Mouse (Mus musculus) urinary bladder, postnatal 25 days (tissue): Measurements from ENCODE around the gene Rtl6.
A peak's percentile ranks its signal among the peaks of the same experiment; 100 is the strongest.

Source experiments
- DNase-seq: peaks from one replicate; pipeline ENCODE4 v3.0.0; 2022; ENCODE audit warnings: low spot score

Rtl6 gene

GRCm38 (mm10) chr15:84557189-84557921, at the start of gene Rtl6:
TSS of gene Rtl6 (minus strand) at chr15:84557823.
- DNase-seq, result peak; percentile 81

DNA sequence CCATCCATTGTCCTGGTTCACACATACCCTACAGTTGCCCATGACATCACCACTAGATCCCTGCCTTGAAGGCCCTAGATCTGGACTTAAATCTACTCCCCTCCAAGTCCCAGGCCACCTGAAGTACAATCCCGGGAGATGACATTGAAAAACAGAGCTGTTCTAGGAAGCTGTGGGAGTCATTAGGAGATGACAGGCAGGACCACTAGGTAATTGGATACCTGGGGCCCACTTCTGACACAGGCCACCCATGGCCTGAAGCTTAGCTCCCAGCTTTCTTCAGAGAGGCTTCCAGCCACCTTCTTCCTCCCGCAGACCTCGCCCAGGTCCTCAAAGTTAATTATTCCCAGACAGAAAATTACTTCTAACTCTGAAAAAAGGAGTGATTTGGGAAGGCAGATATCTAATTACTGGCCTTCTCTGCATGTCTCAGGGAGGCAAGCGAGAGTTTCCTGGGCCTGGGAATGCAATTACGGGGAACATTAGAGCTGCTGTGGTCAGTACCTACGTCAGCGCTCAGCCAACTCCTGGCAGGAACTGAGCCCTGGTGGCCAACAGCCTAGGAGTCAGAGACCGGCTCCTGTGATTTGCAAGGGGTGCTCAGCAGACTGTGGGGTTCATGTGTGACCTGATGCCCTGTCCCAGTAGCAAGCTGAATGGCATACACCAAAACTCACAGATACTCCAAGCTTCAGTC, 45.8 kb upstream of the Rtl6 start:
- no peak for DNase-seq

DNA sequence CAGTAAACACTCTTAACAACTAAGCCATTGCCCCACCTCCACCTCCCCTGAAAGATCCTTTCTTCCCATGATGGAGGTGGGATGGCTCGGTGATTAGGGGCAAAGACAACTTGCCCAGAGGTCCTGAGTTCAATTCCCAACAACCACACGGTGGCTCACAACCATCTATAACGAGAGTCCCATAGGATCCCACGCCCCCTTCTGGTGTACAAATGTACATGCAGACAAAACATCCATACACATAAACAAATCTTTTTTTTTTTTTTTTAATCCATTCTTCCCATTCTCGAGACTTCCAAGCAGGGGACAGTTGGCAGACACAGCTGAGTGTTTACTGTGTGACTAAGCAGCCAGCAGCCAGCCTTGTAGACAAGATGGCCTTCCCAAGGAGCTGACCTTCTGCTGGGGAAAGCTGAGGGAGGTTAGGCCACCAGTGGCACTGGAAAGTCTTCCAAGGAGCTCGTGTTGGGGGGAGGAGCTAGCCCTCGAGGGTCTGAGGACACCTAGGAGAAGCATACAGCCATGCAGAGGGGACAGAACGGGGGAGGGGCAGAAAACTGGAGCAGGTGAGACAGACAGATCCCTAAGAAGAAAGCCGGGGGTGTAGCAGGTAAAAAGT, 43.5 kb upstream of the Rtl6 start:
- no peak for DNase-seq

GRCm38 (mm10) chr15:84598911-84599310, 41.3 kb upstream of the Rtl6 start:
- DNase-seq, result no peak

DNA sequence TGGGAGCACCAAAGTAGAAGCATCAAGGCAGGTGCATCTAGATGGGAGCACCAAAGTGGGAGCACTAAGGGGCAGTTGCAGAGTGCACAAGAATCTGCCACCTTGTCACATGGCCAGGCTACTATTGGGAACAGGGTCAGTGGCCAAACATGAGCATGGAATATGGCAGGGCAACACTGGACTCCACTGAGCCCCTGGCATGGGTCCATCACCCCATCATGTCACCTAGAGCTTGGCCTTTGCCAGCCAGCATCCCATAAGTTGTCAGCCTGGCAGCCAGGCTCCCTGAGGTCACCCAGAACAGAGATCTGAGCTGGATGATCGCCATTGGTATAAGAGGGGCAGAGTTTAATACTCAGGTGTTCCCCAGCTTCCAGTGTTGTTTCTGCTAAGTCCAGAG, 40.2 kb upstream of the Rtl6 start:
- no peak for DNase-seq

DNA sequence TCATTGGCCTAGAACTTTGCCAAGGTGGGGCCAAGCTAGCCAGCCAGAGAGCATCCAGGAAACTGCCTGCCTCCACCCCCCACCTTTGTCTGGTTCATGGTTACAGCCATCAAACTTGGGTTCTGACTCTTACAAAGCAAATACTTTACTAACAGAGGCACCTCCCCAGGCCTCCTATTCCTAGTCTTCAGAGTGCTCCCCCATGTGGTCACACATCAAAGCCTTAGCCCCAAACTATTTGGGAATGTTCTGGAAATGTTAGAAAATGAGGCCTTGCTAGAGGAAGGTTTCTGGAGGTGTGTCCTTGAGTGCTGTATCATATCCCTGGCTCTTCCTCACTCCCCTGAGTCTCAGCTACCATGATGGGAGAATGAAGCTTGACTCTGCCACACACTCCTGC, 39.4 kb upstream of the Rtl6 start:
- no peak for DNase-seq

DNA sequence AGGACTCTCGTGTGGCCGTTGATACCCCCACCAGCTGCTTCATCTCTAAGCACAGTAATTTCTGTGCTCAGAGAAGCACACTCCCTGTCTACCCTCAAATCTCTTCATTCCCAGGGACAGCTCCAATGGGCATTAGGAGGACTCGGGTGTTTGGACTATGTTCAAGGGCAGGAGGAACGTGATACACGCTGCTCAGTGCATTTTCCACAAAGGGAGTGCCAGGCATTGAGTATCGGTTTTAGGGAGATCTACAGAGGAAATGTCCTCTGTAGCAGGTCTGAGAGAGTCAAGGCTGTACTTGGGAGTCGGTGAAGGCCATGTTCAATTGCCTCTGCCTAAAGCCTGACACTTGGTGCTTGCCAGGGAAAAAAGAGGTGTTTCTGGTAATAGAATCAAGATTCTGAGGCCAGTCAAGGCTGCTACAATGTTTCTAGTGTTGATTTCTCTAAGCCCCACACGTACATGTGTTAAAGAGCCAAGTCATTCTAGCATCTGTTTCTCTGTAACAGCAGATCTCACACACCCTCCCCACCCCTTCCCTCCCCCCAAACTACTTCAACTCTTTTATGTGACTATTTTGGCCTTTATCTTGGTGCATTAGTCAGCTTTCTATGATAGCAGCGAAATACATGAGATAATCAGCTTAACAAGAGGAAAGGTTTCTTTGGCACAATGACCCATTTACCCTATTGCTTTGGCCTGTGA, 37.8 kb upstream of the Rtl6 start:
- no peak for DNase-seq

- no peak for DNase-seq
Observed at GRCm38 (mm10) chr15:84593514-84593913, 35.9 kb upstream of the Rtl6 start.

- no peak for DNase-seq
Observed at GRCm38 (mm10) chr15:84592240-84592639, 34.6 kb upstream of the Rtl6 start.

DNA sequence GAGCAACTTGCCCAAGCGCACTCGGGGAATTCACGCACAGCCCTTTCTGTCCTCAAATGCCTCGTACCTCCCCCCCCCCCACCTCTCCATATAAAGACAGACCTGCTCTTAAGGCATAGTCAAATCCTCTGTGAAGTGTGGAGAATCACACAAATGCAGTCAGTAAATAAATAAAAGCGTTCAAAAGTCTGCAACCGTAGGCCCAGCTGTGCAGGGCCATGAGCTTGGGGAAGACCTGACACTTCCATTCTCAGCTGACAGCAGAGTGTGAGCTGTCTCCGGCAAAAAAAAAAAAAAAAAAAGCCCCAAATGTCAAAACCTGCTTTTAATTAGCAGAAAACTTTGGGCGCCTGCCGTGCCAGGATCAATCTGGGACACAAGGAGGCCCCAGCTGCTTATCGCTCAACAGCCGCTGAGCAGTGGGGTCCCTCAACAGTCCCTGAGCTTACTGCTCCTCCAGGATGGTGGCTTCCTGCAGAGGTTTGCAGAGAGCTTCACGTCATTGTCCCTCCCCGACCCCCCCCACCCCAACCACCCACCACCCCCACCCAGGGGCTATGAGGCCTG, 34.0 kb upstream of the Rtl6 start:
- no peak for DNase-seq

GRCm38 (mm10) chr15:84588371-84588821, 30.8 kb upstream of the Rtl6 start:
- DNase-seq, result no peak

DNA sequence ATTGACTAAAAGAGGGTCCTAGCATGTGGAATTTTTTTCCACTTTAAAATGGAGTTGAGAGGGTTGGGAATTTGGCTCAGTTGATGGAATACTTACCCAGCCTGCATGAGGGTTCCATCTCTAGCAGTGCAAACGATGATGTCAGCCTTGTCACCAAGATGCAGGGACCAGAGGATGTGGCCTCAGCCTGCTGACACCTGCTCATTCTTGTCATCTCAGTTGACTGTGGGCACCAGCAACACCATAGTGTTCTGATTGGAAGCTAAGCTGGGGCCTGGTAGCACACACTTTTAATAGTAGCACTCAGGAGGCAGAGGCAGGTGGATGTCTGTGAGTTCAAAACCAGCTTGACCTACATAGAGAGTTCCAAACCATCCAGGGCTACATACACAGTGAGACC, 21.0 kb upstream of the Rtl6 start:
- no peak for DNase-seq

DNA sequence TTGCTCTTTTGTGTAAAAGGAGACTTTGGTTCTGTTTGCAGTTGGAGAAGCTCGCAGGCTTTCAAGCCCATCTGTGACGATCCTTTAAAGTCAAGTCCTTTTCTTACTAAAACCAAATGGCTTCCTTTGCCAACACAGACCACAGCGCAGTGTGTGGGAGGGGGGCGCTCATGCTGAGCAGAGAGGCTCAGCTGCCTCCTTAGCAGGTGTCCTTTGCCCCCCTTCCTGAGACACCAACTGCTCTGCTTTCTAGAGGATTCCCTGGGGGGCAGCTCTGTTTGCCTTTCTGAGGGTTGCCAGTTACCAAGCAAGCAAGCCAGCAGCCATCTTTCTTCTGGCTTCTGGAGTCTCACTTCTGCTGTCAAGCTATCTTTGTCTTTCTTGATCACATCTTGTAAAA, 19.4 kb upstream of the Rtl6 start:
- DNase-seq, result no peak

GRCm38 (mm10) chr15:84566568-84567110, 9.0 kb upstream of the Rtl6 start:
- DNase-seq, result no peak

DNA sequence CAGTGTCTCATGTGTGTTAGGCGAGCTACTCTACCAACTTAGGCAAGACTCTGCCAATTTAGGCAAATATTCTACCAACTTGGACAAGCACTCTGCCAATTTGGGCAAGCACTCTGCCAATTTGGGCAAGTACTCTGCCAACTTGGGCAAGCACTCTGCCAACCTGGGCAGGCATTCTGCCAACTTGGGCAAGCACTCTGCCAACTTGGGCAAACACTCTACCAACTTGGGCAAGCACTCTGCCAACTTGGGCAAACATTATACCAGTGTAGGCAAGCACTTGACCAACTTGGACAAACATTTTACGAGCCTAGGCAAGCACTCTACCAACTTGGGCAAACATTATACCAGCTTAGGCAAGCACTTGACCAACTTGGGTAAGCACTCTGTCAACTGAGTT, 3.9 kb upstream of the Rtl6 start:
- DNase-seq, result no peak

- no peak for DNase-seq
Observed at GRCm38 (mm10) chr15:84556674-84557073, 949 bp downstream of the Rtl6 start.

DNA sequence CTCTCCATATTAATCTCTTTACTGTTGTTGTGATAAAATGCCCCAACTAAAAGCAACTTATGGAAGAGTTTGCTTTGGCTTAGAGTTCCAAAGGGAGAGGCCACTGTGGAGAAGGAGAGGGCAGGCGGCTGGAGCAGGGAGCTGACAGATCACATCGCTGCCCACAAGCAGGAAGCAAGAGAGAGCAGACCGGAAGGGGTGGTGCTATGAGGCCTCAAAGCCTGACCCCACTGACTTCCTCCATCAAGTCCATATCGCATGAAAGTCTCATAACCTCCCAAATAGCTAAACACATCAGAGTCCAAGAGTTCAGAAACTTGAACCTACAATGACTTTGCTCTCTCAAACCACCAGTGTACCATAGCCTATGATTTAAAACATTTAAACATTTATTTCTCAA, 6.6 kb downstream of the Rtl6 start:
- no peak for DNase-seq

DNA sequence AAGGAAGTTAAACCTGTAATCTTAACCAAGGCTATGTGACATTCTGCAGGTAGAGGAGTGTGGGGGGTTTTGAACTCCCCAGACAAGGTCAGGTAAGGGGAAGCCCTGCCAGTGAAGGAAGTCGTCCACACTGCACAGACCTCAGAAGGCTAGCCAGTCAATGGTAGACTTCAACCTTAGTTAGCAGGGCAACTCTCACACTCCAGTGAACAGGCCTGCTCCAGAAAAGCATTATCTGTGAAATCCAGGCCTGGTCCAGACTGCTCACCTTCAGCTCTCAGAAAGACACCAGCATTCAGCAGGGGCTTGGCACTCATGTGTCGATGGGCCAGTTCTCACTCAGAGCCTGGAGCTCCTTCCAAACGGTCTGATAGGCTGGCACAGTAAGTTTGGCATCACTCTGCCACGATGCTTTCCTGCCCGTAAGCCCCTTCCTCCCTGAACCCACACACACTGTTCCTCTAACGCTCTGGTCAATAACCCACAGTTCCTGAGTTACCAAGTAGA, 8.3 kb downstream of the Rtl6 start:
- no peak for DNase-seq

- no peak for DNase-seq
Observed at GRCm38 (mm10) chr15:84546028-84546427, 11.6 kb downstream of the Rtl6 start.

- no peak for DNase-seq
Observed at GRCm38 (mm10) chr15:84541175-84541574, 16.4 kb downstream of the Rtl6 start.

DNA sequence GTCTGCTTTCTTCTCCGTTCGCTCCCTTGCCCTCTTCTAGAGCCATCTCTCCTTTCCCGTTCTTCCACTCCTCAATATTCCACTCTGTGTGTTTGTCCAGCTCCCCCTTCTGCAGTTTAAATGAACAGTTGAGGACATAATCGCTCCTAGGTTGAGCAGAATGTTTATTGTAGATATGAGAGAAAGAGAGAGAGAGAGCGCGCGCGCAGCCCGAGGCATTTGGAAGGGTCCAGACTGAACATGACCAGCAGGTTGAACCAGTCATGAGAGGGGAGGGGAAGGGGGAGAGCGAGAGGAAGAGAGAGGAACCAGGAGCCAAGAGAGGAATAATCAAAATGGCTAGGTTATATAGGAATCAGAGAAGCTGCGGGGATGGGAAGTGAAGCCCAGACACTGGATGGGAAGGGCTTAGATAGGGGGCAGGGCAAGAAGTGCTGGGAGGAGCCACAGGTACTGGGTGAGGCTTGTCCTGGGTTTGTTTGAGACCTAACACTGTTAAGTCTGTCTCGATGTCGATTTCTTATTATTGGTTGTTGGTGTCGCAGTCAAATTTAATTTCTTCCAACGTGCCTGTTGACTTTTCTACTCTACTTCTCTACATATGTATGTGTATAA, 18.5 kb downstream of the Rtl6 start:
- DNase-seq, result peak; percentile 19
